Mouse (Mus musculus): ENCODE measurements around the gene Crygb.

The Crygb gene

DNA sequence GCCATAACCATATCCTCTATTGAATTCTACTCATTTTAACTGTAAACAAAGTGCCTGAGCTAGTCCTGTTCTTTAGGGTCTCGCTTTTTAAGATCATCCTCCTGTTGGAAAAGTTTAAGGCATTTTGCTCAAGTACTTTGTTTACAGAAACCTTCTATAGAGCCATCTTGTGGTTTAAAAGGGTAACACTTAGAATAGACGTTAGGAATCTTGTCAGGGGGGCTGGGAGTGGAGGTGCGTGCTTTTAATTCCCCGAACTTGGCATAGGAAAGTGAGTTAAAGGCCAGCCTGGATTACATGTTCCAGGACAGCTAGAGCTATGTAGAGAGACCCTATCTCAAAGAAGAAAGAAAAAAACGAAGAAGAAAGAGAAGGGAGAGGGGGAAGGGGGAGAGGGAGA lies 6.5 kb downstream of the Crygb start:
- intact Hi-C loops (cut with DNase I) = no loop called here

DNA sequence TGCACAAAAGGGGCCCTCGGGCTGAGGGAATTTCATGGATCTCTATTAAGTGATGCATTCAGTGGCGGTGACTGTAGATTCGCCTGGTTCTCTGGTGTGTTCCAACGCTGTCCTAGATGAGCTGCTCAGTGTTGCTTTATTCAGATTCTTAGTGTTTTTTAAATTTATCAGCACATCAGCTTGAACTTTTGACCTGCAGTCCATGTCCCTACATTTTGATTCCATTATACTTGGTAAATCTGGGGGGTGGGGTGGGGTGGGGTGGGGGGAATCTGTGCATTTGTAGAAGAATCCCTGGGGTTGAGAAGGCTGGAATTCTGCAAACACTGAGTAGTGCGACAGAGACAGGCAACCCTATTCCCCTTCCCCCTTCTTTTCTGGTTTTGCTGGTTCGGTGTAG lies 8.5 kb downstream of the Crygb start, which contains the start of gene Crygc:
Gene Crygc, minus strand, starts transcription at position 101 of the 400 bp plus-strand sequence.
- intact Hi-C loops (cut with DNase I) = no loop called here

DNA sequence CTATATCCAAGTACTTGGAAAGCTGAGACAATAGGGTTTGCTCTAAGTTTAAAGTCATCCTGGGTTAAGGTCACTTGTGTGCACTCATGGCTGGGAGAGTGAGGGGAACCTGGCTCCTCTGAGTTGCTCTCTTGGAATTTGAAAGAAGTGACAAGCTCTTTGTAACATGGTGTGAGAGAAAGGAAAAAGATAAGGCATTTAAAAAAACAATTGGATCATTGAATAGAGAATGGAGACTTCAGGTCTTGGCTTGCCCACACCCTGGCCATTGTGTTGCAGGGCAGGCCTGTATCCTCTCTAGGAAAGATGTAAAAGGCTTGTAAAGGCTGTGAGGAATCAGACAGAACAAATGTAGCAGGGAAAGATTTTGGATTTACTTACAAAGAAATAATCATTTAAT lies 14.2 kb downstream of the Crygb start:
- intact Hi-C loops (cut with DNase I) = no loop called here

DNA sequence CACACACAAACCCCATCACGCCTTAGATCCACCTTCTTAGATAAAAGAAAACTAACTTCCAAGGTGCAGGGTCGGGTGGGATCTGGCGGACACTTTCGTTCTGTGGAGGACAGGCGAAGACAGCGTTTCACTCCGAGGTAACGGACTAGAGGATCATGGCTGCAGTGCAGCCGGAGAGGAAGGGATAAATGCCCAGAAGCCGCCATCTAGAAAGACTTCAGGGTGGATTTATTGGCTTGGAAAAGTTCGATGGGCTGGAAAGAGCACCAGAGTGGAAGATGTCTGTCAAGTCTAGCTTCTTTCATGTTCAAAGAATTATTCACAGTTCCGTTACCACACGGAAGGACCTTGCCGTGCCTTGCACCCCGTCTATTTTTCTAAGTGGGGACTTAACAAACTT lies 17.9 kb downstream of the Crygb start:
- intact Hi-C loops (cut with DNase I) = no loop called here

DNA sequence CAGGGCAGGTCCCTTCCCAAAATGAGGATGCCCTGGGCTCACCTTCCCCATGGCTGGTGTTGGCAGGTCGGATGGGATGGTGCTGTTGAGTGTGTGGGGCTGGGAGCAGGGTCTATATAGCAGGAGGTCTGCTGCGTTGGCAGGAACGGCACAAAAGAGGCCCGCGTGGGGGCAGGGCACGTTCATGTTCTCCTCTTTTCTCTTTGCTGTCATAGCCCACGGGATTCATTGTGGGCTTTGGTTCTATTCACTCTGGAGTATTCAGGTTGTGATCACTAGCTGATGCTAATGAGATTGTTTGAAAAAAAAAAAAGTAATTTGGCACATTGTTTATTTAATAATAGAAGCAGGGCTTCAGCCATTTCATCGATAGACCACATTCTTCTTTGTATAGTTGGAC lies 18.7 kb downstream of the Crygb start, which contains the start of gene Crygd:
Gene Crygd, minus strand, starts transcription at position 101 of the 400 bp plus-strand sequence.
- intact Hi-C loops (cut with DNase I) = no loop called here

DNA sequence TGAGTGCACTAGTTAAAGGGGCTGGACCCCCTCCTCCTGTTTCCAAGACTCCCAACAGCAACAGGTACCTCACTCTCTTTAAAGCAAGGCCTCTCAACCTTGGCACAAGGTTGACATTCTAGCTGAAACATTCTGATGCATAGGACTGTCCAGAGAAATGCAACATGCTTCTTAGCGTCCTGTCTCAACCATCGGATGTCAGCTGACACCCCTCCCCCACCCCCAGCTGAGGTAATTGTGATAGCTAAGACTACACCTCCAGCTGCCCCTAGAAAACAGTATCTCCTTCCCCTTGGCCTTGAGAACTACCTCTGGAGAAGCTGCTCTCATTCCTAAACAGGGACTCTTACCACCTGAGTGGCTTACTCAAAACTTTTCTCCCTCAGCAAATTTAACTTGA lies 29.9 kb downstream of the Crygb start:
- intact Hi-C loops (cut with DNase I) = loop anchor here (5.0 kb wide), 1 partner anchor 35 kb away; no protein-coding TSS in a partner anchor

DNA sequence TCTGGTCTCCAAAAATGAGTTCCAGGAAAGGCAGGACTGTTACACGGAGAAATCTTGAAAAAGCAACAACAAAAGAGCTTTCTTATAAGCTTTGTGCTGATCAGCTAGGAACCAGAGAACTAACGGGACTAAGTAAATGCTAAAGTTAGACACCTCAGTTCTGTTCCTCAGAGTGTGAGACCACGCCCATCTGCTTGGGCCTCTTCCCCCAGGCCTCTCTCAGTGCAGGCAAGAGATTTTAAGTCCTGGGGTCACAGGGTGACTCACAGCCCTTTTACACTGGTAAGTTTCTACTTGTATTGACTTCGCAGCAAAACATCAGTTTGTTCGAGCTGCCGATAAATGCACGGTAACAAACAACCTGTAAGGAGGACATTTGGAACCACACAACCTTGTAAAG lies 30.4 kb downstream of the Crygb start:
- intact Hi-C loops (cut with DNase I) = loop anchor here (5.0 kb wide), 1 partner anchor 36 kb away; no protein-coding TSS in a partner anchor

DNA sequence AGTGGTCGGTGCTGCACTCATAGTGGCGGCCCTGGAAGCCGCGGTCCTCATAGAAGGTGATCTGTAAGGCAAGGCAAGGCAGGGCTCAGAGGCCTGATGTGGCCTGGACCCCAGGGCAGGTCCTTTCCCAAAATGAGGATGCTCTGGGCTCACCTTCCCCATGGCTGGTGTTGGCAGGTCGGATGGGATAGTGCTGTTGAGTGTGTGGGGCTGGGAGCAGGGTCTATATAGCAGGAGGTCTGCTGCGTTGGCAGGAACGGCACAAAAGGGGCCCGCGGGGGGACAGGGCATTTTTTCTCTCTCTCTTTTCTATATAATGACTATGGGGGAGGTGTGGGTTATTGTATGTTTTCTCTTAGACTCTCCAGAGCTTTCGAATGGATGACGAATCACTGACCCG lies 31.1 kb downstream of the Crygb start, which contains the start of gene Cryge:
Gene Cryge, minus strand, starts transcription at position 198 of the 400 bp plus-strand sequence.
- intact Hi-C loops (cut with DNase I) = loop anchor here (5.0 kb wide), 1 partner anchor 36 kb away; no protein-coding TSS in a partner anchor

DNA sequence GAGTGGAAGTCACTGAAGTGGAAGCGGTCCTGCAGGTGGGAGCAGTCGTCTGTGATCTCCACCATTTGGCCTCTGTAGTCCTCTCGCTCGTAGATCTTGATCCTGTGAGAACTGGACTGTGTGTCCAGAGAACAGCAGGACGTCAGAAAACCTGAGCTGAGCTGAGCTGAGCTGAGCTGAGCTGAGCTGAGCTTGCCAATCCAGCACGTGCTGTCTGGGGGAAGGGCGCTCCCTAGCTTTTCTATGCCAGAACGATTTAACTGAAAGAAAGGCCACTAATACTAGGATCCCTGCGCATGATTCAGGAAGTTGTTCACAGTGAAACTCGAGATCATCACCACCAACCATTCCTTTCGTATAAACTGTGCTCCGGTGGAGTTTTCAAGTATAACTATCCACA lies 33.3 kb downstream of the Crygb start:
- intact Hi-C loops (cut with DNase I) = no loop called here

DNA sequence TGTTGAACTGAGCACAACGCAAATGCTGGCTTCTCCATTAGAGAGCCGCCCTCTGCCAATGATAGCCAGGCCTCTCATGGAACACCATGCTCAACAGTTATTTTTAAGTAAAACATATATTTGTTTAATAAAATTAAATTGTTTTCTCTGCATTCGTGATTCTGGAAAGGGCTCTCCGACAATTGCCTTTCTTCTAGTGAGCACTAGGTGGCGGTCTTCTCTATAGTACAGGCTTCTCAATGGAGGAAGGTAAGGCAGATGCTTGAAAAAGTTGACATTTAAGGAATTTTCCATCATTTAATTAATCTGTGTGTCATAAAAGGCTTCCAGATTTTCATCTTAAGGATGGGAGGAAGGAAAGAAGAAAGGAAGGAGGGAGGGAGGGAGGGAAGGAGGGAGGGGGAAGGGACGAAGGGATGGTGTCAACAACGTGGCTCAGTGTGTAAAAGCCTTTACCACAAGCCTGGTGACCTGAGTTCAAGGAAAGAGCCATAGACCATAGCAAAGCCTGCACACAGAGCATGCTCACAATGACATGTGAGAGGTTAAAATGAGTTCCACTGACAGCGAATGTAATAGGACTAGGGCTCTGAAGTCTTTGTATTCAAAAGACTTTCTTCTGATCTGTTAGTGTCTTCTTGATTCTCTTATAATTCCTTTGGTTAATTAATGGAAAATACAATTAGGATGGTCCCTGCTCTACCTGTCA lies 35.5 kb downstream of the Crygb start:
- intact Hi-C loops (cut with DNase I) = loop anchor here (2.0 kb wide), 1 partner anchor 132 kb away; no protein-coding TSS in a partner anchor

DNA sequence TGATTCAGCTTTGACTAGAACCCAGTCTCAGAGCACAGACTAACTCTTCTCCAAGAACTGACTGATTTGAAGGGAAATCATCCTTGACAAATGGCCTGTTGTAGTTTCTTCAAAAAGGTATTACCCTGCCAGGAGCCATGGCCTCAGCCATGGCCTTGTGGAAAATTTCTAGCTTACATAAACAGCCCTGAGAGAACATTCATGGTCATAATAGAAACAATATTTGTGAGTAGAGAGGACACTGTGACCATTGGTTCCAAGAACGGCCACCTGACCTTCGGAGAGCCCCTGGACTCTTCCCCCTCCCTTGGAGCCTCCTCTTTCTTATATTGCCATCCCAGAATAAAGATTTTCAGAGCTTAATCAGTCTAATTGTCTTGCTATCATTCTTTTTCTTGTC lies 38.7 kb downstream of the Crygb start:
- intact Hi-C loops (cut with DNase I) = no loop called here

DNA sequence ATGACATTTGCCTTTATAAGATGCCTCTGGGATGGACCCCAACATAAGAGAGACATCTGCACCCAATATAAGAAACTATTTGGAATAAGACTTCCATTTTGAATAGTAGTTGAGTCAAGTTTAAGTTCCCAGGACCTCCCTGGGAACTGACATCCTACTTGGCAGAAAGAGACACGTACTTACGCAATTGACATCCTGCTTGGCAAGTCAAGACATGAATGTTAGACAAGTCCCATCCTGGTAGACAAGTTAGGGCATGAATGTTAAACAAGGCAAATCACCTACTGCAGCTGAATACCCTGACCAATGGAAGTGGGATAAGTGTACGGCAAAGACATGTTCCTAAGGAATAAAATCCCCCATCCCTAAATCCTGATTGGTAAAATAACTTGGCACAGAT lies 40.3 kb downstream of the Crygb start:
- intact Hi-C loops (cut with DNase I) = no loop called here

DNA sequence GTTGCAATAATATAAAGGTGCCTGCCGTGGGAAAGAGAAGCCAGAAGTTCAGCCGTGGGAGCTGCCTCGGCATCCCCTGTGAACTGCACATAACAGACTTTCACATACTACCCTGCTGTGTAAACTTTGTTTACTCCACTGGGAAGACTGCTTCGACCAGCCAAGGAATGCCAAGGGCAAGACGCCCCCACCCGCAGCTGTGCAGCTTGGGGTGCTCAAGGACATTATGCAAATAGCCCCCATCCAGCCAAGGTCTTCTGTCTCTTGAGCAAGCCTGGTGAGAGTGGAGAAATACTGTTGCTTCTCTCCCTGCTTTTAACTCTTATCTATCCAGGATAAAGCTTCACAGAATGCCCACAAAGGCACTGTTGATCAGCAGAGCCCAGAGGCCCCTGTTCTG lies 41.3 kb downstream of the Crygb start:
- intact Hi-C loops (cut with DNase I) = no loop called here

DNA sequence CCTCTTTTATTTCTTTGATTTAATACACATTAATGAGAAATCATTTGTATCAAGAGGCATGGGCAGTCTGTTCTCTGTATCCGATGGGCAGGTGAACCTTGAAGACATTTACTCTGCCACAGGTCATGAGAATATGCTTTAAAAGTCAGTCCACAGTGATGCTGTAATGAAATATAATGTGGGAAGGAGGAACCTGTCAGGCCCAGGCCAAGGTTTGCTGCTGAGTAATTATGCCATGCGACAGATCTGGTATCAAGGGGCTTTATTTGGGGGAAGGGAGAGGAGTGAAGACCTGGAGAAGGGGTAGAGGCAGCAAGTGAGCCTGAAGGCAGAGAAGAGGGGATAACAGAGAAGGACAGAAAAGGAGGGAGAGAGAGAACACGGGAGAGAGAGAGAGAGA lies 42.4 kb downstream of the Crygb start:
- intact Hi-C loops (cut with DNase I) = no loop called here

DNA sequence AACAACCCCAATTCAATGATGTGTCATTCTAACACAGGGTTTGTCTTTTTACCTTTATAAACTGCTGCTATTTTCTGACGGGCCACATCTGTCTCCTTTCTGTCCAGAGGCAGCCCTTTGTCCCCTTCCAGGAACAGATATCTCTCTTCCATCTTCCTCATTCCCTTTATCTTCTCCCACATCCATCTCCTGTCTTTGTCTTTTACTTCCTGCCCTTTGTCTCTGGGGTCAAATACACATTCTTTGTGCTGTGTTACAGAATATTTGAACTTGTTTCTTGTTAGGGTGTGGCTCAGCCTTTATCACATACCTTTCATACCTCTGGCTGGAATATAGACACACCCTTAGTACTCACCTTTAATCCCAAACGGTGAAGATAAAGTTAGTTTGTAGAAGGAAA lies 44.5 kb downstream of the Crygb start:
- intact Hi-C loops (cut with DNase I) = no loop called here

DNA sequence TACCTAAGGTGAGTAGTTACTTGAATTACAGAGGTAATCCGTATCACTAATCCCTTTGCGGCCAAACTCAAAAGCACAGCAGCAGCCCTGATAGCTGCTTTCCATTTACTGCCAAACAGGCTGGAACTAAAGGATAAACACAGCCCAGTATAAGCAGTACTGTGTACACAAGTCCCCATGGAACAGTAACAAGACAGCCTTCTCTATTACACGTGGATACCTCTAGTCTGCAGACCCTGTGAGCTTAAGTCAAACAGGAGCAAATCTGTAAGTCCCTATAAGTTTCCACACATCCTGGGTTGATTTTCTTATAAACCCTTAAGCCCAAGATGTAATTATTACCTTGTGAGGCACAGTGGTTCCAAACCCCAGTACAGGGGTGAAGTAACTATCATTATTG lies 46.6 kb downstream of the Crygb start:
- intact Hi-C loops (cut with DNase I) = no loop called here

DNA sequence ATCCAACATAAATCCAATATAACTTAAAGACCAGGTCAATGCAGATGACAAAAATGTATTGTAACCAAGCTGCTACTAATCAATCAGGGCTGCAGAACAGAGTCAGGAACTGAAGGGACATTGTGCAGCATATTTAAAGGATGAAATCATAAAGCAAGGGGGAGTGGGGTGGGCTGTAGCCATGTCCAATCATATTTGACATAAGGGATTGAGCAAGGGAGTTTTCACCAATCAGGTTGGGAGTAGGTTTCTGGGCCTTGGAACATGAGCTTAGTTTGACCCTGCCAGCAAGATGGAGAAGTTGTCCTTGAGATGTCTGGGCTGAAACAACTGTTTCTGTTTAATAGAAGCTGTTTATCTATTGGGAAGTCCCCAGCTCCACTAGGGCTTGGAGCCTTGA lies 49.4 kb downstream of the Crygb start, which contains the start of gene Akr1cl:
Gene Akr1cl, minus strand, starts transcription at position 119 of the 400 bp plus-strand sequence.
- intact Hi-C loops (cut with DNase I) = no loop called here

All from adrenal gland (tissue).